In genomic region chr1:93724623-93725022, GRCm38 (mm10) we compare ENCODE assay signal across 25 mouse cellular contexts. TPM values are rescaled to one million over a fixed set of nuclear protein-coding genes. Genes with fewer than 3 reads are reported as not detected.
"Had no signal": no experiment of that assay in that cellular context is flagged by ENCODE, and none has a peak within 500 bp of the region (broad histone marks: within the 10 kb centered on the region; RNA-seq: fewer than 3 reads in every experiment).

No protein-coding gene starts in this region.

- H3K27ac ChIP-seq: hindbrain, embryonic 10.5 days; hindbrain, embryonic 12.5 days; hindbrain, embryonic 14.5 days; left cerebral cortex, adult 2 months; limb, embryonic 10.5 days; limb, embryonic 12.5 days; liver, embryonic 13.5 days had no signal

- H3K9me3 ChIP-seq: heart, embryonic 10.5 days; heart, embryonic 12.5 days; hindbrain, embryonic 10.5 days; hindbrain, embryonic 12.5 days; limb, embryonic 10.5 days; limb, embryonic 12.5 days; liver, embryonic 13.5 days had no signal

- DNase-seq: forebrain, postnatal 0 days; gastrocnemius, postnatal 14 days; gastrocnemius, postnatal 36 days; heart, adult 11 months; heart, postnatal 10 days; heart, postnatal 4 days; kidney, adult 11 months; kidney, adult 8-10 months; kidney, postnatal 10 days; kidney, postnatal 25 days; layer of hippocampus, adult 9-11 months; layer of hippocampus, postnatal 36 days; liver; liver, embryonic 13.5 days had no signal

- H3K4me2 ChIP-seq: heart, embryonic 12.5 days; hindbrain, embryonic 12.5 days; hindbrain, embryonic 14.5 days; limb, embryonic 12.5 days; liver, embryonic 11.5 days; liver, embryonic 13.5 days had no signal

- H3K4me3 ChIP-seq: heart, embryonic 10.5 days; heart, embryonic 12.5 days; hindbrain, embryonic 10.5 days; hindbrain, embryonic 12.5 days; left cerebral cortex, adult 2 months; limb, embryonic 10.5 days; limb, embryonic 12.5 days; liver, embryonic 13.5 days had no signal

- ATAC-seq: forebrain, postnatal 0 days; hindbrain, embryonic 16.5 days; inflammation-experienced regulatory T-cells, adult 6 months had no signal

- H3K4me1 ChIP-seq: hindbrain, embryonic 12.5 days; limb, embryonic 10.5 days; limb, embryonic 12.5 days; liver, embryonic 13.5 days had no signal

- H3K27me3 ChIP-seq: heart, embryonic 12.5 days; hindbrain, embryonic 12.5 days; limb, embryonic 12.5 days; liver, embryonic 13.5 days had no signal

- H3K9ac ChIP-seq: forebrain, postnatal 0 days; heart, embryonic 12.5 days; hindbrain, embryonic 12.5 days; hindbrain, embryonic 14.5 days; limb, embryonic 12.5 days; liver, embryonic 13.5 days had no signal

RNA-seq across cellular contexts. Expression of gene Bok, which starts 39.2 kb away (rescaled TPM):
- polyA plus RNA-seq: inflammation-experienced regulatory T-cells, adult 6 months had no signal
